Mouse (Mus musculus): ENCODE results near the gene Mtus2.
"Not testable (repeated sequence)": the region's sequence is repeated elsewhere in the genome, so short reads cannot be mapped to it uniquely, and the experiment has no call there.

Mtus2 gene

DNA sequence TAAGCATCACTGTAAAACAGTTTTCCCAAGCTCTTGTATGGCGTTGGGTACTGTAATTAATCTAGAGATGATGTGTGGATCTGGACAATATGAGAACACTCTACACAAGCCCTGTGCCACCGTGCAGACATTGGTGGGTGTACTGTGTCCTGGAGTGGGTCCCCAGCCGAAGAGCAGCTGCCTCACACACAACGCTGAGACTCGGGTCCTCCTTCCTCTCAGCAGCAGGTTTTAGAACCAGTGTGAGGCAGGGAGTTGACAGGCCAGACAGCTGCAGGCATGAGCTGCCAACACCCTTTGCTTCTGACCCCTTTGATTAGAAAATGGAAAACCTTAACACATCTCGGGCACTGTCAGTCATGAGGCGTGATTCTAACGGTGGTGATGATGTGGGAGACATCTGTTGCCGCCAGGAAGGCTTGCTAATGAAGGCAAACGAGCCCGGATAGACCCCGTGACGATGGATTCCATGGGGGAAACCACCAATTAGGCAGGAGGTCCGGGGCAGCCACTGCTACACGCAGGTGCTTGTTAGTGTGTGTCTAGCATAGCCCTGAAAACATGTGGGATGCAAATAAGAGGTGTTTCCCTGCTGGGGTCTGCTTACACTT lies 158.2 kb downstream of the Mtus2 start:
- DNase-seq (ENCODE audit: low read depth), result no peak

DNA sequence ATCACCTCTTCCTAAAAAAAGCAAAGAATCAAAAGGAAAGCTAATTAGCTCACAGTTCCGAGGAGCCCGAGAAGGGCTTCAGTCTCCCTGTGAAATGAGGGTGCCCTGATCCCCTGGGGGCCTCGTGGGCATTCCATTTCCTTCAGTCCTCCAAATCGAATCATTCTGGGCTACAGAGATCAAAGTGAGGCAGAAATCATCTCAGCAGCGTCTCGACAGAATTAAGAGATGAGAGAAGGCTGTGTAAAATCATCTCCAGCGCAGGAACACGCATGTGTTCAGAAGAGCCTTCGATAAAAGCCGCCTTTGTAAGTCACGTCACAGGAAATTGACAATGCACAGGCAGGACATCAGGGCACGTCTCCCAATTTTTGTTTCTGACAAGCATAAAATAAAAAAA lies 167.2 kb downstream of the Mtus2 start:
- no peak for DNase-seq (ENCODE audit: low read depth)

DNA sequence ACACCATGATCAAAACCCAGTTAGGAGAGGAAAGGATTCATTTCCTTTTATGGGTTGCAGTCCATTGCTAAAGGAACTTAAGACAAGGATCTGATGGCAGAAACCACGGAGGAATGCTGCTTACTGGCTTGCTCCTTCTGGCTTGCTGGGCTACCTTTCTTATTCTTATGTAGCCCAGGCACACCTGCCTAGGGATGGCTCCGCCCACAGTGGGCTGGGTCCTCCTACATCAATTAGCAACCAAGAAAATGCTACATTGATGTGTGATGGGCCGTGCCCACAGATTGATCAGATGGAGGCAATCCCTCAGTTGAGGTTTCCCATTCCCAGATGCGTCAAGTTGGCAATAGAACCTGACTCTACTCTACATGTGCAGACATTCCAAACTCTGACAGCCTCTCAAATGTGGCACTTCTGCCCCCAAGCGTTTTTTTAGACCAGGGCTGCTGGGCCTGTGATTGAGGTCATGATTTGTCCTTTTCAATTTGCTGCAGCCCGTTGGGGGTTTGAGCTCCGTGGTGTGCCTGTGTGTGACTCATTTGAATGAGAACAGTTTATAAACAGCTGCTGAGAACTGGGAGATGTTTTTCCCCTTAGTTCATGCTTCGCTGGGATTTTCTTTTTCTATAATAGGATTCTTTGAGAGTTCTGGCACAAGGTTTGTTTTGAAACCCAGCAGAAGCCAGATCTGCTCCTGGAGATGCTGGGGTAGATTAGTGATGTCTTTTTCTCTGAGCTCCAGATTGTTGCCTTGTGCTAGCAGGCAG lies 173.8 kb downstream of the Mtus2 start:
- DNase-seq (ENCODE audit: low read depth), result no peak

DNA sequence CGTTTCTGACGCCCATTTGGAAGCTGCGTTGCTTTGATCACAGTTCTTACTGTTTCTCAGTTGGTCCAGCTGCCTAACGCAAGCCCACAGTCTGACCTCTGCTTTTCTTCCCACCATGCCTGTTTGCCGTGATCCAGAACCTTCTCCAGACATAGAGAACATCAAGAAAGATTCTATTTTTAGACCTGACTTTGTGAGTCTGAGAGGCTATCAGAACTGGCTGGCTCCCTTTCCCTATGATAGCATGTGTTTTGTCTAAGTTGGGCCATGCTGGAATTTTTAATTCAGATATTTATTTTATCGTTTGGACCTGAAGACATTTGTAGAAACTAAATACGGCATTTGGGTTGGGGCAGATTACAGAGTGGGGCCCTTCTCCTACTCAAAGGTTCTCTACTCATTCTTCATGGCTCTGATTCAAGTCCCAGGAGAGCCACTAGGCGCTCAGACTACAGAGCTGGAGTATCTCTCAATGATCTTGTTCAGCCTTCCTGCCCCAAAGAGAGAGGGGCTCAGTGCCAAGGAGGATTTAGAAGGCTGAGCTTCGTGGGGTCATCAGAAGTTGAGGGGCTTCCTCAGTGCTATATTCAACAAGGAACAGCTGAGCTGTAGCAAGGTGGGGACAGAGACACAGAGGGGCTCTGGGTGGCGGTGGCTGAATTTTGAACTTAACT lies 174.5 kb downstream of the Mtus2 start:
- no peak for DNase-seq (ENCODE audit: low read depth)

DNA sequence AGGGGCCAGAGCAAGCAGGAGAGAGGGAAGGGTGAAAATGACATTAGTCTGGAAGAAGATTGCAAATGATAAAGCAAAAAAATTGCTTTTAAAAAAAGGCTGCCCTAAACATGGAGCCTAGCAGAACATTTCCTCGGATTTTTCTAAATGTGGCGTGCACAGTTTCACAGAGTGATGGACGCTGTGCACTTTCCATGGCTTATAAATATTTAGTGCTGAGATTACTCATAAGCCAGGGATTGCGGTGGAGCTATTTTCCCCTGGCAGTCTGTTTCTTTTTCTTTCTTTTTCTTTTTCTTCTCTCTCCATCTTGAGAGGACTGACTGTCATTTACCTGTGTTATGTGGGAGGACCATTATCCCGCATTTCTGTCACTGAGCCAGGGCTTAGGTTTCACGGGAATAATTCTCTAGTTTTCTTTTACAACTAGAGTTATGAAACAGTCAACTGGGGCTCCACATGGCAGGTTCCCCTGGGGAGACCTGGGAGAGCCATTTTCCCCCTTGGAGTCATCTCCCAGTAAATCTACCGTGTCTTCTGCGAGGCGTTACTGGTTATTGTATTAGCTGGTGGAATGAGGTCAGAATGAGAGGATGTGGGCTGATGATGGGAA lies 176.4 kb downstream of the Mtus2 start:
- no peak for DNase-seq (ENCODE audit: low read depth)

DNA sequence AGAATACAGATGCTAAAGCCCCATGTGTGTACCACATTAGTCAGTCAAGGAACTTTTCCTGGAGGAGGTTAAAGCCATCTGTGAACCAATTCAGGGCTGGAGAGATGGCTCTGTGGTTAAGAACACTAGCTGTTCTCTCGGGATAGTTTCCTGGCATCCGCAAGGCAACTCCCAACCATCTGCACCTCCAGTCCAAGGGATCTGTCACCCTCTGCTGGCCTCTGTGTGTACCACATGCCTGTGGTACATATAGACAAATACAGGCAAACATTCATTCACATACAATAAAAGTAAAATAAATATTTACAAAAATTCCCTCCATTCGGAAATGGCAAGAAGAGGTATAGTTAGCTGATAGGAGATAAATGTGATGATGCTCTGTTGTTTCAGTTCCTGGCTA lies 184.5 kb downstream of the Mtus2 start:
- no peak for DNase-seq (ENCODE audit: low read depth)

DNA sequence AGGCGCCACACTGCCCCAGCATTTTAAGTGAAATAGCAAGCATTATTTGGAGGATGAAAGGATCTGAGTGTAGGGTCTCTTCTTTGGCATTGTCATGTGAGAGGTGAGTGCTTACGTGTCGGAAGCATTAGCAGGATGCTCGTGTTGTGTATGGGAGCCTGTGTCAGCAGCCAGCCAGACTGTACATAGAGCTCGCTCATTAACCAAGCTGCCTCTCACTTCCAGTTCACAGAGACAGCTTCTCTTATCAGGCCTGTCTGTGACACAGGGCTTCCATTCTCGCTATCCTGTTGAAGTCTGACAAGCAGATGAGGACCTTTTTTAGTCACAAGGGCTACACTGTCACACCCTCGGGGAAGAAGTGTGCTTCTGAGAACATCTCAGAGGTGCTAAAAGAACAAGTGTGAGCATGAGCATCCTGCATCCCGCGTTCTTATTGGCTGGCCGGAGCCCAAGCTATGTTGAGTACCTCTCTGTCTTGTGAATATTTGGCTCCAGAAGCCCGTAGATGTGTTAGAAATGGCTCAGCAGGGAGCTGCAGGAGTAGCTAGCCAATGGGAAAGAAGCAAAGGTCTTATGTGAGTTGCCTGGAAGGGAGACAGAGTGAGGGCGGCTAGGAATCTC lies 189.2 kb downstream of the Mtus2 start:
- DNase-seq (ENCODE audit: low read depth), result no peak

DNA sequence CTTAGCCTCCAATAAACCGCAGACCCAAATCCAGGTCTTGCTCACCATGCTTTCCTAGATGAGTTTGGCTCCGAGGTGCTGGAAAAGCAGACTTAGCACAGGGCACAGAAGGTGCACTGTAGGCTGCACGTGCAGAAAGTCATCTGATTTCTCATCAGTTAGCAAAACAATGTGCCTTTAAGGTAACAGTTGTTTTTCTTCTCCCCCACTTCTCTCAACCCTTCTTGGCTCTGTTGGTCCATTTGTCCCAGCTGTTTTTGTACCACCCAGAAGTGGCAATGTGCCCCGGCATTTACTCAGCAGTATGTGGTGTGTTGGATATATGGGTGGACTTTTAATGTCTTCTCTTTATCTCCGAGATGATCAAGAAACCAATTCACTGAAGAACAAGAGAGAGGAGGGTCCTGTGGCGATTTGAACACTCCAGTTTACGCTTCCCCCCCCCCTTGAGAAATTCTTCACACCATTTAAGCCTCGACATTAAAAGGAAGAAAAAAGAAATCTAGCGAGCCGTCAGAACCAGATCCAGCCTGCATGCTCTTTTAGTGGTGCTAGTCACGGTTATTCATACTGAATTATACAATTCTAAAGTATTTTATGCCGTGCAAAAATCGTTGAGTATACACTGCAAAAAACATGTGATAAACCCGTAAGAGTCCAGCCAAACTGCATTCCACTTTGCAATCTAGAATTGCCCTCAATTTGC lies 194.9 kb downstream of the Mtus2 start:
- DNase-seq (ENCODE audit: low read depth), result no peak

DNA sequence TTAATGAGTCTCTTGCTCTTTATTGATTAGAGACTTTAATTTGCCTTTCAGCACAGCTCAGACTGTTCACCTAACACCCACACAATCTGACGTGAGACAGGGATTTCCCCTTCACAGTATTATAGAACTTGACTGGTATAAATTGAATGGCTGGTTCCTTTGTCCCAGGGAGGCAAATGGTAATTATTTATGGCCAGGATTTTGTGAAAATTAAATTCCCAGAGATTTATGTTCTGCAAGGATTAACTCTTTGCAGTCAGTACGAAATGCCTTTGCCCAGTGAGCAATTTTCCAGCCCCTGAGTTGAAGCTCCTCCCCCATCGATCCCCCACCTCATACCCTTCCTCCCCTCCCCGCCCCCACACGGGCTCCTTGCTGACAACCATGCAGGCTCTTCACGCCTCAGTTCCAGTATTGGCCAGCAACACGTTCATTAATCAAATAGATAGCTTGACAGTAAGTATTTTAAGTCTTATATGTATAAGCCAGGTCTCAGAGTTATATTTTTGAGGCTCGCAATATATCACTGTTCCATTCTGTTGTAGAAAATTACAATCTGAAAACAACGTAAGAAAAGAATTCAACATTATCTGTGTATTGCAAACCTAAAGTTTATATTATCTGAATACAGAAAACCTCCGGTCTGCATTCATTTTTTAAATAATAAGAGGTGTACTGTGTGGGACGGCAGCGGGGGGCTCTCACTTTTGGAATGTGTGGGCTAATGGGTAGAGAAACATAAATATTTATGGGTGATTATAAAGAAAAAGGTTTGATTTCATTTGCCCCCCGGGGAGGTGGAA lies 195.7 kb downstream of the Mtus2 start:
- no peak for DNase-seq (ENCODE audit: low read depth)

DNA sequence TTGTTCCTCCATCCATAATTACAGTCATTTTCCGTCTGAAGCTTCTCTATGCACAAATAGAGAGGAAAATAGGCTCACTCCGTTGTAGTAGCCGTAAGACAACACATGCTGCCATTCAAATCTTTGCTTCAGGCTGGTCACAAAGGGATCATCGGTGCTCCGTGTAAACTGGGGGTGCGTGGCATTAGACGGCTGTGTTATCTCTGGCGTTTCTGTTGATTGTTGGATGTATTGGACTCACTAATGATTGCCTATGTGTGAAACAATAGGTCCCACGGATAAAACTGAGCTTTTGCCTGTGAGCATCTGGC lies 196.2 kb downstream of the Mtus2 start:
- DNase-seq (ENCODE audit: low read depth), result no peak

DNA sequence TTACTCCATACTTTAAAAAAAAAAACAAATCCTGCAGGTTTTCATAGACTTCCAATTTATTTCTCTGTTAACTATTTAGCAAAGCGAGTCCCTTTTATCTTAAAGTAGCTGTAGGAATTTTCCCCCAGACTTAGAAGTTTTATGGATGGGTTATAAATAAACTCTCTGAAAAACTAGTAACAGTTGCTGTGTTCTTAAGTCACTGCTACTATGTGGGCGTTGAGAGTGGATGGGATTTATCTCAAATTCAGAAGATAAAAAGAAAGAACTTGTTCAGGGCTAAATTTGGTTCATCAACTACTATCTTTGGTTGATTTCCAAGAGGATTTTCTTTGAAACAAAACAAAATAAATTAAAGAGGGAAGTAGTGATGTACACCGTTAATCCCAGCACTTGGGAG lies 197.6 kb downstream of the Mtus2 start:
- DNase-seq (ENCODE audit: low read depth), result no peak

DNA sequence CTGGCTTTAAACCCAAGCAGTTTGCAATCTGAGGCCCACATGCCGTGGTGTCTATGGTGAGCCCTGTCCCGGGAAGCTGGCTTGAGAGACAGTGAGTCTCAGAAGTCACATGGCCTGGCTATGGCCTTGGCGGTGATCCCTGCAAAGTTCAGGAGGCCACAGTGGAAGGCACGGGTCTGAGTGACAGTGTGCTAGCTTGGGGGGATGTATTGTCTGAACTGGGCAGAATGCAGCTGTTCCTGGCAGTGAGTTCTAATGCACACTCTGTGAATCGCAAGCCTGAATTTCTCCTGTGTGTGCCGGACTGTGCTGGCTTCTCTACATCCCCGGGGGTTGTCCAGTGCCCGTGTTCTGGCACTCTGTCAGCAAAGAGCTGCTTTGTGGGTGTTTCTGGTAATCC lies 202.2 kb downstream of the Mtus2 start:
- DNase-seq (ENCODE audit: low read depth), result no peak

DNA sequence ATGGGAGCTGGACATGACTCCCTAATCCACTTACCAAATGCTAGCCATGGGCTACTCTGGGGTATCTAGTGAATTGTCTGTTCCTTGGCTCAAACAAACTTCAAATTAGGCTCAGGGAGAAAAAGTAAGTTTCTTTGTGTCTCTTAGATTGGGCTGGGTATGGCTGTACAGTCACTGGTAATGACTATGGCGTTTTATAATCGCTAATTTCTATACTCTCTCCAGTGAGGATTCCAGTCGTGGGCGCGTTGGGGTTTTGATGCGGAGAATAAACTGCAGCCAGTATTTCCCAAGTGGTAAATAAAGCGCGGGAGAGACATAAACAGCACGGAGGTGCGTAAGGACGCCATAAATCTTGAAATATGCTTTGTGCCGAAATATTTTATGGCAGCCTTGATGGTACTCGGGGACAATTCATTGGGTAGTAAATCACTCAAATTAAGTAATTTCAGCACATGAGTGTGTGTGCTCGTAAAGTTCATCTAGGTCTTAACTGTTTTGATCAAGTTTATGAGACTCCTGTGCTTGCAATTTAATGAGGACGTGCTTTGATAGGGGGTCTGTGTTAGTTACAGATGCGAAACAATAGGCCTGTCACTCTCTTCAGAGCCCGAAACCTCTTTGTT lies 203.5 kb downstream of the Mtus2 start:
- no peak for DNase-seq (ENCODE audit: low read depth)

DNA sequence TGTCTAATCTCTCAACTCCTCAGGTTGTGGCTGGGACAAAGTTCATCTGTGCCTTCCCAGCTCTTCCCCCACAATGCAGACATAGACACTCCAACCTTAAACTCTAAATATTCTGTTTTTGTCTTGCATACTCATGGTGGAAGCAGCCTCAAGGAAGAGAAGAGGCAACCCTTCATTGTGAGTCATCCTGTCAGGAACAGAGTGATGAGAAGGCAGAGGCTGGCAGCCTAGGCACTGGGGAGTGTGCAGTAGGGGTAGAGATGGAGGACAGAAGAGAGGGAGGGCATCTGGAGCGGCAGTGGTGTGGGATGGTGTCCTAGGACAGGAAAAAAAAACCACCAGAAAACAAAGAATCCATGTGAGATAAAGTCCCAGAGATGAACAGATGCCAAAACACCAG lies 208.0 kb downstream of the Mtus2 start:
- no peak for DNase-seq (ENCODE audit: low read depth)

DNA sequence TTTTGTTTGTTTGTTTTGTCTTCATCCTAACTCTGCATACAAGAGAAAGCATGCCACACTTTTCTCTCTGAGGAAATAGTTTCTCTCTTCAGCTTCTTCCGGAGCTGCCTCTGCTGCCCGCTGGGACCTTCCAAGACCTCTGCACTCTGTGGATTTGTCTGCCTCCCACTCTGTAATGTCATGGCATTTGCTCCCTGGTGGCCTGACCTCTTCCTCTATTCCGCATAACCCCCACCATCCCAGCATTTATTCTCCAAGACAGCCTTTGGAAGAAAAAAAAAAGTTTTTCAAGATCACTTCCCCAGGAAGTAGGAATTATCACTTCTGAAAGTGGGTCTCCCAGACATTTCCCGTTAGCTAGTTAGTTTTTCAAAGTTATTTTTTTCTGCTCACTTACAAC lies 218.0 kb downstream of the Mtus2 start:
- DNase-seq (ENCODE audit: low read depth), result no peak

DNA sequence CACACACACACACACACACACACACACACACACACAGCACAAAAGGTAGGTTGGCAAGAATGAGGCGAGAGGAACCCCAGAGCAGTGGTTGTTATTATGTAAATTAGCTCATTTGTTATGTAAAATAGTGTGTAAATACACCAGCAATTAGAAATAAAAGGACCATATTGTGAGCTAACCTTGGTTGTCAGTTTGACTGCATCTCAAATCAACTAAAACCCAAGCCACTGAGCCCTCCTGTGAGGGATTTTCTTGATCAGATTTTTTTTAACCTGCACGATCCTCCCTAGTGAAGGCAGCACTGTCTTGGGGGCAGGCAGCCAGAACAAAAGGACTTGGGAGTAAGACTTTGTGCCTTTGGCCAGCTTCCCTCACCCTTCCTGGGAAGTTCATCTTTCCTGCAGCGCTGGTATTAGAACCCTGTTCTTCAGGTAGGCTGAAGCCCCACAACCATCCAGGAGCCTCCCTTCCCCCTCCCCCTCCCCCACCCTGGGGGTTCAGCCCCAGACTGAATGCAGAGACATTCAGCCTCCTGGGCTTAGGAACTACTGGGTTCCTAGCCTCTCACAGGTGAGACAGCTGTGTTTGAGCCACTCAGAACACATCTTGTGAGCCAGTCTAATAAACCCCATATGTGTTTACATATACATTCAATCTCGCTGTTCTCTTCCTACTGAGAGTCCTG lies 218.8 kb downstream of the Mtus2 start:
- no peak for DNase-seq (ENCODE audit: low read depth)

DNA sequence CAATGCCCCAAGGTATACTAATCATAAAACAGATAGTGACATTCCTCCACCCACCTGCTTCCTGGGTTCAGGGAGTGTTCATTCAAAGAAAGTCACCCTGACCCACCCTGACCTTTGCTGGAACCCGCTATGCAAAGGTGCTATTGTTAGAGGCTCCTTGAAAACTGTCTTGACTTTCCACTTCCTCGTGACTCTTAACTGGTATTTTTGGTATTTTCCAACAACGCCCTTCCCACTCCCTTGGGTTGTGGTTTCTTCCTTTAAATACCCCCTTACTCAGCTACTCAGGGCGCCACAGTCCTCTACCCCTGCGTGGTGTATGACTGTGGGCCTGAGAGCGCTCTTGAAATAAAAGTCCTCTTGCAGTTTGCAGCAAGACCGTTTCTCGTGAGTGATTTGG lies 219.4 kb downstream of the Mtus2 start:
- not testable (repeated sequence) for DNase-seq (ENCODE audit: low read depth)

DNA sequence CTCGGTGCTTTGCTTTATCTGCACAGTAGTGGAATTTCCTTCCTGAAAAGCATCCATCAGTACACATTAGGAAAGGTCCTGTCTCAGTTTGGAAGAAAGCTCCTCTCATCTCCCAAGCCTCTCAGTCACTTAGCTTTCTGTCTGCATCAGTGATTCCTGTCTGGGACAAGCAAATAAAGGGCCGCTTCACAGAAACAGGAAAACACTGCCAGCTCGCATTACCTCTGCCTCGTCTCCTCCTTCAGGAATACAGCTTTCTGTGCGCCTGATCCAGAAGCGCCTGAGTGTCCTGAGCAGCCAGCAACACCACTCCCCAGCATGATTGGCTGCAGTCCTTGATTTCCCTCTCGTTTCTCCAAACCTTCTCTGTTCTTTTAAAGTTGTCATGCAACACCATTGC lies 222.1 kb downstream of the Mtus2 start:
- no peak for DNase-seq (ENCODE audit: low read depth)

DNA sequence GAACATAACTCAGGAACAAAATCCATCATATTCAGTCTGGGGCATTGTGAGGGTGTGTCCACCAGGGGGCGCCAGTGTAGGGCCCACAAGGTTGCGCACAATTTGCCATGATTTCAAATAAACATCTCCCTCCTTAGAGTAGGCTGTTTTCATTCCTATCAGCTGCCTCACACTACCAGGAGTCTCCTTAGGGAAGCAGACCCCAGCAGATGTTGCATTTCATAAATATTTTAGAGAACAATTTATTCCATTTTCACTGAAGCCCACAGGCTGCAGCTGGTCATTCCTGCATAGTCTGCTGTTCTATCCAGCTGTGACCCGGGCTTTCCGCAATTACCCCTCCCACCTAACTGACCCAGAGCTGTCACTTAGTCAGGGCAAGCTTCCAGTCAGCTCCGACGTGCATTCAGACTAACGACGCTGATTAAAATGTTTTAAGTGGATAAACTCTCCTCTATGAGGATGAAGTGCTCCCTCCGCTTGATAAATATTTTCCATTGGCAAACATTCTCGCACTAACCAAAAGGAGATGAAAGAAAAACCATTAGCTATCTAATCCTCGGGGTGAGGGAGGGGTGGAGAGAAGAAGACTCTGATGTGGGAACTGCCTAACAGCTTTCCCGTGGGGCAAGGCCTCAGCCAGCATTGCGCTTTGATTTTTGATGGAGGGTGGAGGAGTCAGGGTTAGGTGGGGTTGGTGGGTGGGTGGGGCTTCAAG lies 223.6 kb downstream of the Mtus2 start:
- DNase-seq (ENCODE audit: low read depth), result no peak

DNA sequence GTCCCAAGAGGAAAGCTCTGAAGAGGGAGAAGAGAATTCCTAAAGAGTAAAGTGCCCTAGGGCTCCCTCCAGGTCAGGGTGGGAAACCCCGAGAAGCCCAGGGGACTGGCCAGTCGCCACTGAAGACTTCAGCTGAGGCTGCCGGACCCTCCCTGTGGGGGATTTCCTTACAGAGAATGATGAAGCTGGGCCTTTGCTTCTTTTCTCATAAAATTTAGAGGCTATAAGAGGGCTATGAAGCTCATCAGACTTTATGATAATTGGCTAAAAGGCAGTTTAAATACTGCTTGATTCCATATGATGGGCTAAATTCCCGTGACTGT lies 224.1 kb downstream of the Mtus2 start:
- no peak for DNase-seq (ENCODE audit: low read depth)
